Mouse (Mus musculus) spleen, adult 2 months (tissue): Measurements from ENCODE around the gene Fbxo11.

ENCODE experiments used
- CTCF ChIP-seq: fragments of 200-500 bp; IDR thresholded peaks from 2 replicates; pipeline ENCODE4 v1.5.1; 2011; ENCODE audit warnings: mild to moderate bottlenecking, inconsistent platforms; ENCODE audit not compliant: insufficient read depth, insufficient read length, insufficient replicate concordance; ENCODE audit errors: extremely low read depth
- POLR2A ChIP-seq: fragments of 200-500 bp; IDR thresholded peaks from 2 replicates; pipeline ENCODE4 v1.6.1; 2011; ENCODE audit warnings: low read depth, low read length, inconsistent platforms

DNA sequence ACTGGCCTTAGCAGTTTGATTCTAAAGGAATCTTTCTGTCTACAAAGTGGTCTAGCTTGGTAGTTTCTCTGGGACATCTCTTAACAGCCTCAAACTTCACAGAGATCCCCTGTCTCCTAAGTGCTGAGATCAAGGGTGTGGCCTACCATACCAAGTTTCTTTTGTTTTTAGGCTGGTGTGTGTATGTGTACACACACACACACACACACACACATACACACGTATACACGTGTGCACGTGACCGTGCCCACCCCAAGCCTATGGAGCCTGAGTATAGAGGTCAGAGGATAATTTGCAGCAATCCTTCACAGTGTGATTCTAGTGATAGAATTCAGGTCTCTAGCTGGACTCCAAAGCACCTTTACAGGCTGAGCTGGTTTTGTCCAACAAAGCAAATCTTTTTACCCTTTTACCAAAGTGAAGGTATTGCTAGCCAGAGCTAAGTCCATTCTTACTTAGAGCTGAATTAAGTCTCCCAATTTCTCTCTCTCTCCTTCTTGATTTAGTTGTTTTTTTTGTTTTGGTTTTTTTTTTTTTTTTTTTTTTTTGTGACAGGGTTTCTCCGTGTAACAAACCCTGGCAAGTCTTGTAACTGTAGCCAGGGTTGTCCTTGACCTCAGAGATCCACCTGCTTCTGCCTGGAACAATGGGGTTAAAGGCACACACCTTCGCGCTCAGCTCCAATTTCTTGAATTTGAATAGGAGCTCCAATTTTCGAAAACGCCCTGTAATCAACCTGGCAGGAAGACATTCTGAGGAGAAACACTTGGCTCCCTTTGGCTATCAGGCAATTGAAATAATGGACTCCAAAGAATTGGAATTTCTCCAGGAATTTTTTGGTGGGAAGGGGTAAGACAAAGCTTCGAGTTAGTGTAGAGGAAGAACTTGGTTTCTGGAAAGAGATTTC, 91.6 kb downstream of the Fbxo11 start:
- TF ChIP-seq CTCF = no peak
- TF ChIP-seq POLR2A = no peak
